ENCODE assay signal across 32 mouse cellular contexts in the genomic region with DNA sequence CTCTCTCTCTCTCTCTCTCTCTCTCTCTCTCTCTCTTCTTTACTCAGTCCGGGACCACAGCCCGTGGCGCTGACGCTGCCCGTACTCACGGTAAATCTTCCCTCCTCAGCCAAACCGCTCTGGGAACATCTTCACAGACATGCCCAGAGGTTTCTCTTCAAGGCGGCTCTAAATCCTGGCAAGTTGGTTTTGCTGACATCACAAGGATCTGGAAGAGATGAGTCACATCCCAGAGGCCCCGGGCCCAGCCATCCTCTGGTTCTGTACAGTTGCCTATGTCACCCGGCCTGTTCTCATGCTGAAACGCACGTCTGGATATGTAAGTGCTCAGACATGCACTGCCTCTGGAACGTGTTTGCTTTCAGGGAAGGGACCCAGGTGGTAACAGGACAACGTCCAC. TPM values are rescaled to one million over a fixed set of nuclear protein-coding genes. Genes with fewer than 3 reads are reported as not detected.
DNase-seq lines count a peak whose midpoint lies in the region; ATAC-seq lines count a peak whose summit lies in the region.
"Had no signal": no experiment of that assay in that cellular context is flagged by ENCODE, and none has a peak within 500 bp of the region (broad histone marks: within the 10 kb centered on the region; RNA-seq: fewer than 3 reads in every experiment).

No protein-coding gene starts in this region.

- H3K27ac ChIP-seq in hindbrain, embryonic 10.5 days = peak overlapping the region; percentile 79; the same call in 1 of the 2 replicates
- no peak overlapping the region for H3K27ac ChIP-seq in hindbrain, embryonic 12.5 days
- H3K27ac ChIP-seq in stomach, embryonic 16.5 days (ENCODE audit: low read length) = no peak overlapping the region
- no peak overlapping the region for H3K27ac ChIP-seq in intestine, embryonic 15.5 days
- H3K27ac ChIP-seq: embryonic facial prominence, embryonic 13.5 days; gastrocnemius, adult 2 months; heart, embryonic 13.5 days; hindbrain, postnatal 0 days; layer of hippocampus, adult 2 months; limb, embryonic 13.5 days; lung, embryonic 15.5 days; stomach, embryonic 15.5 days had no signal

- H3K4me3 ChIP-seq in hindbrain, embryonic 10.5 days = no peak overlapping the region
- no peak overlapping the region for H3K4me3 ChIP-seq in hindbrain, embryonic 12.5 days
- no peak overlapping the region for H3K4me3 ChIP-seq in stomach, embryonic 16.5 days (replicated peaks; ENCODE audit: low read length)
- H3K4me3 ChIP-seq in intestine, embryonic 15.5 days (replicated peaks) = no peak overlapping the region
- H3K4me3 ChIP-seq: embryonic facial prominence, embryonic 13.5 days; forebrain, embryonic 10.5 days; forebrain, embryonic 15.5 days; gastrocnemius, adult 2 months; heart, embryonic 13.5 days; layer of hippocampus, adult 2 months; limb, embryonic 13.5 days; lung, embryonic 15.5 days; myocyte; neural tube, embryonic 12.5 days; stomach, embryonic 15.5 days had no signal

- H3K36me3 ChIP-seq in hindbrain, embryonic 10.5 days = no peaks in the 10 kb centered on the region
- H3K36me3 ChIP-seq in hindbrain, embryonic 12.5 days = no peaks in the 10 kb centered on the region
- H3K36me3 ChIP-seq in stomach, embryonic 16.5 days (ENCODE audit: control insufficient read depth, insufficient read depth, low read length) = no peaks in the 10 kb centered on the region
- no peaks in the 10 kb centered on the region for H3K36me3 ChIP-seq in intestine, embryonic 15.5 days
- H3K36me3 ChIP-seq: embryonic facial prominence, embryonic 13.5 days; forebrain, embryonic 10.5 days; forebrain, embryonic 15.5 days; heart, embryonic 13.5 days; limb, embryonic 13.5 days; lung, embryonic 15.5 days; neural tube, embryonic 12.5 days; stomach, embryonic 15.5 days had no signal

- H3K9ac ChIP-seq in hindbrain, embryonic 12.5 days = no peak overlapping the region
- H3K9ac ChIP-seq in stomach, embryonic 16.5 days (ENCODE audit: low read length) = no peak overlapping the region
- H3K9ac ChIP-seq in intestine, embryonic 15.5 days = no peak overlapping the region
- H3K9ac ChIP-seq: embryonic facial prominence, embryonic 13.5 days; forebrain, embryonic 15.5 days; heart, embryonic 13.5 days; limb, embryonic 13.5 days; lung, embryonic 15.5 days; neural tube, embryonic 12.5 days; stomach, embryonic 15.5 days had no signal

- H3K27me3 ChIP-seq in hindbrain, embryonic 10.5 days (ENCODE audit: insufficient read depth, poor library complexity, severe bottlenecking) = peaks cover 99% of the 10 kb centered on the region
- H3K27me3 ChIP-seq in hindbrain, embryonic 12.5 days = peaks cover 36% of the 10 kb centered on the region
- H3K27me3 ChIP-seq in stomach, embryonic 16.5 days (ENCODE audit: control insufficient read depth, insufficient read depth, low read length) = peaks cover 32% of the 10 kb centered on the region
- H3K27me3 ChIP-seq in intestine, embryonic 15.5 days (replicated peaks) = peaks cover 21% of the 10 kb centered on the region
- H3K27me3 ChIP-seq: forebrain, embryonic 15.5 days had no signal

- 92% methylated on average over 14 of the region's 14 CpGs for WGBS in hindbrain, embryonic 10.5 days
- WGBS in hindbrain, embryonic 12.5 days = 90% methylated on average over 14 of the region's 14 CpGs
- WGBS in stomach, embryonic 16.5 days = 81% methylated on average over 14 of the region's 14 CpGs
- 86% methylated on average over 14 of the region's 14 CpGs for WGBS in intestine, embryonic 15.5 days

- ATAC-seq in hindbrain, embryonic 12.5 days (ENCODE audit: low FRiP score) = no peak
- ATAC-seq in stomach, embryonic 16.5 days (ENCODE audit: insufficient read depth, low FRiP score) = peak; percentile 30; the same call in 1 of the 2 replicates
- ATAC-seq in intestine, embryonic 15.5 days = no peak
- ATAC-seq: forebrain, embryonic 15.5 days; hindbrain, postnatal 0 days; intestine, embryonic 16.5 days had no signal

- peaks cover 78% of the 10 kb centered on the region for H3K4me1 ChIP-seq in hindbrain, embryonic 10.5 days (replicated peaks)
- peaks cover 66% of the 10 kb centered on the region for H3K4me1 ChIP-seq in hindbrain, embryonic 12.5 days
- peaks cover 9% of the 10 kb centered on the region; the same call in 1 of the 2 replicates for H3K4me1 ChIP-seq in stomach, embryonic 16.5 days (ENCODE audit: control insufficient read depth, insufficient read depth, low read length)
- peaks cover 7% of the 10 kb centered on the region for H3K4me1 ChIP-seq in intestine, embryonic 15.5 days (replicated peaks)

- no peaks in the 10 kb centered on the region for H3K9me3 ChIP-seq in hindbrain, embryonic 10.5 days
- no peaks in the 10 kb centered on the region for H3K9me3 ChIP-seq in hindbrain, embryonic 12.5 days (replicated peaks)
- no peaks in the 10 kb centered on the region for H3K9me3 ChIP-seq in stomach, embryonic 16.5 days (replicated peaks; ENCODE audit: control insufficient read depth, low read length)
- H3K9me3 ChIP-seq in intestine, embryonic 15.5 days = no peaks in the 10 kb centered on the region
- H3K9me3 ChIP-seq: embryonic facial prominence, embryonic 13.5 days; forebrain, embryonic 10.5 days; forebrain, embryonic 15.5 days; heart, embryonic 13.5 days; limb, embryonic 13.5 days; lung, embryonic 15.5 days; neural tube, embryonic 12.5 days; stomach, embryonic 15.5 days had no signal

- H3K4me2 ChIP-seq in hindbrain, embryonic 12.5 days (replicated peaks) = no peak overlapping the region
- no peak overlapping the region for H3K4me2 ChIP-seq in stomach, embryonic 16.5 days (ENCODE audit: low read depth, low read length)
- no peak overlapping the region for H3K4me2 ChIP-seq in intestine, embryonic 15.5 days (replicated peaks)
- H3K4me2 ChIP-seq: embryonic facial prominence, embryonic 13.5 days; forebrain, embryonic 15.5 days; heart, embryonic 13.5 days; limb, embryonic 13.5 days; liver, embryonic 11.5 days; lung, embryonic 15.5 days; midbrain, embryonic 11.5 days; stomach, embryonic 15.5 days had no signal

- no peak for DNase-seq in hindbrain, embryonic 10.5 days (ENCODE audit: low spot score)
- peak; percentile 57 for DNase-seq in NIH3T3 (ENCODE audit: low read depth)
- DNase-seq in adrenal gland, postnatal 14 days = peak; percentile 24
- no peak for DNase-seq in kidney, postnatal 36 days
- no peak for DNase-seq in kidney, adult 18-20 months
- DNase-seq: B cell, adult 2 months; cerebellum, adult 11 months; cerebellum, adult 9-11 months; embryo, embryonic 11 days; gastrocnemius, adult 2 months; heart, postnatal 10 days; kidney, adult 9 months; kidney, postnatal 10 days; thymus, adult 18-20 months; thymus, postnatal 25 days had no signal

RNA-seq across cellular contexts. Expression of a gene that starts 4.0 kb away (rescaled TPM):
- polyA plus RNA-seq in hindbrain, embryonic 10.5 days (2016; fragmentation: Nextera tagmentation; extraction: Ambion mirVana) = 13.9 and 18.0 TPM in 2 replicates
- 28.9 and 31.9 TPM in 2 replicates for polyA plus RNA-seq in hindbrain, embryonic 12.5 days (2016; fragmentation: Nextera tagmentation; extraction: Ambion mirVana)
- 6.5 and 7.2 TPM in 2 replicates for total RNA-seq in adrenal gland, postnatal 14 days (2021)
- 0.69 and 0.97 TPM in 2 replicates for polyA plus RNA-seq in stomach, embryonic 16.5 days (2015; fragmentation: Nextera tagmentation; extraction: Ambion mirVana)
- polyA plus RNA-seq in intestine, embryonic 15.5 days (2015; fragmentation: Nextera tagmentation; extraction: Ambion mirVana) = 0.63 and 0.68 TPM in 2 replicates

RNA-seq across cellular contexts. Expression of a gene that starts 54.4 kb away (rescaled TPM):
- 27.9 and 37.9 TPM in 2 replicates for polyA plus RNA-seq in hindbrain, embryonic 10.5 days (2016; fragmentation: Nextera tagmentation; extraction: Ambion mirVana)
- 22.4 and 23.2 TPM in 2 replicates for polyA plus RNA-seq in hindbrain, embryonic 12.5 days (2016; fragmentation: Nextera tagmentation; extraction: Ambion mirVana)
- 7.2 and 7.9 TPM in 2 replicates for total RNA-seq in adrenal gland, postnatal 14 days (2021)
- polyA plus RNA-seq in stomach, embryonic 16.5 days (2015; fragmentation: Nextera tagmentation; extraction: Ambion mirVana) = 18.8 and 20.3 TPM in 2 replicates
- polyA plus RNA-seq in intestine, embryonic 15.5 days (2015; fragmentation: Nextera tagmentation; extraction: Ambion mirVana) = 18.4 and 19.4 TPM in 2 replicates

Comparison
In these comparisons a context has a peak if more than half of its experiments do, and no peak if none do; other contexts are left out.
1. DNase-seq: peak in NIH3T3 (single experiment) and adrenal gland, postnatal 14 days (single experiment); none in hindbrain, embryonic 10.5 days (single experiment), kidney, postnatal 36 days (0 of 2) and kidney, adult 18-20 months (single experiment).